ENCODE assay signal across 8 mouse cellular contexts in the genomic region with DNA sequence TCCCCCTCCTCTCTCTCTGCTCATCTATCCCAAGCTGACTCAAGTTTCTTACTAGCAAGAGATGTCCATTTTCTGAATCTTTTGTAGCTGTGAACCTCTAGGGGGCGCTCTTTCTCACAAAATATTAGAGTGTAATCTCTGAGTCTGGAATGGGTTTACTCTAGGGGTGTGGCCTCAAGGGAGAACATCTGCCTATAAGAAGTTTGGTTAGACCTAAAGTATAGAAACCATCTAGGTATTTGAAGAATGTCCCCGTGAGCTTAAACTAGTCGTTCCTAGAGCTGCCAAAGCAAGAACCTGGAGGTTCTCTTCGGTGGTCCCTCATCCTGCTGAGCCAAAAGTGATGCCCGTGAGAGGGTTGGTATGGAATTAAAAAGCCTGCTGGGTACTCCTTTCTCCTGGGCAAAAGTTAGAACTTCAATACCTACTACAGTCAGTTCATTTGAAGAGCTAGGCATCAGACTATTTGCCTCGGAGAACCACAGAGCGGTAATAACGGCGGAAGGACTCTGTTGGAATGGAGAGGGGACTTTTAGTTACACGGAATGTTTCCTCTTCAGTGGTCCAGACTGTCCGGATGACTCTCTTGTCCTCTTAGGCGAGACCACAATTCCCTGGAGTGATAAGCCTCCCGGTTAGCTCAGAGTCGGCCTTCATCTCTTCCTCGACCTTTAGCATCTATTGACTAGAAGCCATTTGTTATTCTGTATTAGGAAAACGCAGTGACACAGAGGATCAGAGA. TPM values are rescaled to one million over a fixed set of nuclear protein-coding genes. Genes with fewer than 3 reads are reported as not detected.
DNase-seq lines count a peak whose midpoint lies in the region; ATAC-seq and TF ChIP-seq lines count a peak whose summit lies in the region.

No protein-coding gene starts in this region.

- H3K9ac ChIP-seq in midbrain, embryonic 11.5 days (ENCODE audit: low read length): peak overlapping the region; percentile 40; the same call in 1 of the 2 replicates
- H3K9ac ChIP-seq in stomach, embryonic 14.5 days (replicated peaks; ENCODE audit: low read depth, low read length): peak overlapping the region; percentile 36

- ATAC-seq in inflammation-experienced regulatory T-cells, adult 6 months: peak; percentile 69
- peak; percentile 69 for ATAC-seq in midbrain, embryonic 11.5 days (ENCODE audit: low FRiP score)
- peak; percentile 62 for ATAC-seq in stomach, embryonic 14.5 days (ENCODE audit: insufficient number of reproducible peaks, insufficient read depth, low FRiP score, low read depth)

- no peaks in the 10 kb centered on the region for H3K9me3 ChIP-seq in limb, embryonic 10.5 days (replicated peaks)
- no peaks in the 10 kb centered on the region for H3K9me3 ChIP-seq in midbrain, embryonic 11.5 days (ENCODE audit: control insufficient read depth, low read length)
- H3K9me3 ChIP-seq in stomach, embryonic 14.5 days (ENCODE audit: control insufficient read depth, low read depth, low read length): no peaks in the 10 kb centered on the region

- H3K4me1 ChIP-seq in limb, embryonic 10.5 days: peaks cover 4% of the 10 kb centered on the region
- 0 out of 2 replicates have a peak, but pooled peaks cover 5% of the 10 kb centered on the region for H3K4me1 ChIP-seq in midbrain, embryonic 11.5 days (ENCODE audit: control insufficient read depth, insufficient read depth, low read length)
- no peaks in the 10 kb centered on the region for H3K4me1 ChIP-seq in stomach, embryonic 14.5 days (ENCODE audit: control insufficient read depth, insufficient read depth, low read length)

- intact Hi-C loops in gastrocnemius, adult 2 months (cut with DNase I): loop anchor here (1.0 to 5.0 kb wide), 3 partner anchors 37 to 102 kb away; no protein-coding TSS in a partner anchor

- peaks cover 5% of the 10 kb centered on the region; the same call in 1 of the 2 replicates for H3K36me3 ChIP-seq in limb, embryonic 10.5 days
- no peaks in the 10 kb centered on the region for H3K36me3 ChIP-seq in midbrain, embryonic 11.5 days (ENCODE audit: control insufficient read depth, insufficient read depth, low read length)
- no peaks in the 10 kb centered on the region for H3K36me3 ChIP-seq in stomach, embryonic 14.5 days (ENCODE audit: control insufficient read depth, insufficient read depth, low read length)

- peak; percentile 77 for TF ChIP-seq CTCF in gastrocnemius, adult 2 months (IDR thresholded peaks at IDR 0.05)

- peak overlapping the region; percentile 96 for H3K27ac ChIP-seq in gastrocnemius, adult 2 months
- H3K27ac ChIP-seq in limb, embryonic 10.5 days: peak overlapping the region; percentile 92
- no peak overlapping the region for H3K27ac ChIP-seq in midbrain, embryonic 11.5 days (ENCODE audit: low read depth, low read length)
- peak overlapping the region; percentile 74 for H3K27ac ChIP-seq in stomach, embryonic 14.5 days (ENCODE audit: low read length)

- WGBS in limb, embryonic 10.5 days: 10% methylated on average over 16 of the region's 16 CpGs
- WGBS in midbrain, embryonic 11.5 days: 11% methylated on average over 16 of the region's 16 CpGs
- WGBS in stomach, embryonic 14.5 days: 11% methylated on average over 16 of the region's 16 CpGs

- H3K4me2 ChIP-seq in midbrain, embryonic 11.5 days: peak overlapping the region; percentile 80
- peak overlapping the region; percentile 75 for H3K4me2 ChIP-seq in stomach, embryonic 14.5 days (replicated peaks; ENCODE audit: low read depth, low read length)

- no peaks in the 10 kb centered on the region for H3K27me3 ChIP-seq in limb, embryonic 10.5 days (ENCODE audit: low read depth, poor library complexity, severe bottlenecking)
- H3K27me3 ChIP-seq in midbrain, embryonic 11.5 days (ENCODE audit: control insufficient read depth, insufficient read depth, low read length): peaks cover 14% of the 10 kb centered on the region; the same call in 1 of the 2 replicates
- no peaks in the 10 kb centered on the region for H3K27me3 ChIP-seq in stomach, embryonic 14.5 days (ENCODE audit: control insufficient read depth, insufficient read depth, low read length)

- DNase-seq in urinary bladder, postnatal 14 days (ENCODE audit: low spot score): peak; percentile 61
- no peak for DNase-seq in urinary bladder, postnatal 4 days (ENCODE audit: low spot score in 2 of 2)
- DNase-seq in cerebellum, adult 9-10 months: peak; percentile 55
- peak; percentile 50 for DNase-seq in gastrocnemius, adult 2 months
- peak; percentile 66 for DNase-seq in limb, embryonic 10.5 days (ENCODE audit: low spot score)
- DNase-seq in midbrain, embryonic 11.5 days (ENCODE audit: low spot score, missing footprints): peak; percentile 95

- peak overlapping the region; percentile 91 for H3K4me3 ChIP-seq in gastrocnemius, adult 2 months
- peak overlapping the region; percentile 71 for H3K4me3 ChIP-seq in limb, embryonic 10.5 days
- H3K4me3 ChIP-seq in midbrain, embryonic 11.5 days (ENCODE audit: low read depth, low read length): peak overlapping the region; percentile 33
- peak overlapping the region; percentile 44 for H3K4me3 ChIP-seq in stomach, embryonic 14.5 days (ENCODE audit: low read depth, low read length)

RNA-seq across cellular contexts. Expression of a gene that starts 0.6 kb away (rescaled TPM):
- total RNA-seq in gastrocnemius, adult 2 months (2021): 10 to 100 TPM; 22.4 to 24.5 TPM
- polyA plus RNA-seq in inflammation-experienced regulatory T-cells, adult 6 months (2017; shearing (Covaris generic)): under 1 TPM in 2 of 3 experiments, not detected in 1; 0.08 to 0.16 TPM
- polyA plus RNA-seq in limb, embryonic 10.5 days (2016; fragmentation: Nextera tagmentation; extraction: Ambion mirVana): 58.8 and 63.8 TPM in 2 replicates
- polyA plus RNA-seq in midbrain, embryonic 11.5 days (2014; fragmentation: Nextera tagmentation; extraction: Ambion mirVana): 9.6 and 12.9 TPM in 2 replicates
- polyA plus RNA-seq in stomach, embryonic 14.5 days (2014; fragmentation: Nextera tagmentation; extraction: Ambion mirVana): 43.6 and 47.2 TPM in 2 replicates

RNA-seq across cellular contexts. Expression of a gene that starts 35.8 kb away (rescaled TPM):
- 1 to 10 TPM; 9.1 to 9.8 TPM for total RNA-seq in gastrocnemius, adult 2 months (2021)
- 10 to 100 TPM; 73.4 to 84.9 (median 81.1) TPM for polyA plus RNA-seq in inflammation-experienced regulatory T-cells, adult 6 months (2017; shearing (Covaris generic))
- polyA plus RNA-seq in limb, embryonic 10.5 days (2016; fragmentation: Nextera tagmentation; extraction: Ambion mirVana): 52.2 and 57.8 TPM in 2 replicates
- polyA plus RNA-seq in midbrain, embryonic 11.5 days (2014; fragmentation: Nextera tagmentation; extraction: Ambion mirVana): 44.6 and 45.3 TPM in 2 replicates
- 49.8 and 56.9 TPM in 2 replicates for polyA plus RNA-seq in stomach, embryonic 14.5 days (2014; fragmentation: Nextera tagmentation; extraction: Ambion mirVana)

Comparison
In these comparisons a context has a peak if more than half of its experiments do, and no peak if none do; other contexts are left out.
1. DNase-seq: peak in urinary bladder, postnatal 14 days (single experiment), cerebellum, adult 9-10 months (single experiment), gastrocnemius, adult 2 months (single experiment), limb, embryonic 10.5 days (single experiment) and midbrain, embryonic 11.5 days (single experiment); none in urinary bladder, postnatal 4 days (0 of 2).
2. H3K4me3 ChIP-seq: peak in every context shown above with its lines; median percentile 91 in gastrocnemius, adult 2 months; 71 in limb, embryonic 10.5 days; 44 in stomach, embryonic 14.5 days; 33 in midbrain, embryonic 11.5 days.
3. Peak in every context shown above with its lines, with median percentiles within 50 percentile points of each other: ATAC-seq.